ENCODE assay signal across 18 mouse cellular contexts in genomic region chr7:96369947-96370346, GRCm38 (mm10).
"Had no signal": no experiment of that assay in that cellular context is flagged by ENCODE, and none has a peak within 500 bp of the region (broad histone marks: within the 10 kb centered on the region; RNA-seq: fewer than 3 reads in every experiment).

No protein-coding gene starts in this region.

- H3K4me3 ChIP-seq: lung, embryonic 15.5 days; megakaryocyte, embryonic 14.5 days; midbrain, embryonic 13.5 days; midbrain, embryonic 15.5 days; neural tube, embryonic 12.5 days; stomach, embryonic 15.5 days had no signal

- H3K4me1 ChIP-seq: megakaryocyte, embryonic 14.5 days; midbrain, embryonic 15.5 days; stomach, embryonic 15.5 days had no signal

- H3K27me3 ChIP-seq: lung, embryonic 15.5 days; megakaryocyte, embryonic 14.5 days; midbrain, embryonic 13.5 days; midbrain, embryonic 15.5 days; neural tube, embryonic 12.5 days; stomach, embryonic 15.5 days had no signal

- H3K4me2 ChIP-seq: lung, embryonic 15.5 days; midbrain, embryonic 11.5 days; midbrain, embryonic 13.5 days; midbrain, embryonic 15.5 days; neural tube, embryonic 12.5 days; stomach, embryonic 15.5 days had no signal

- H3K27ac ChIP-seq: lung, embryonic 15.5 days; macrophage; midbrain, embryonic 13.5 days; midbrain, embryonic 15.5 days; neural tube, embryonic 12.5 days; stomach, embryonic 15.5 days; stomach, postnatal 0 days had no signal

- H3K36me3 ChIP-seq: lung, embryonic 15.5 days; midbrain, embryonic 13.5 days; midbrain, embryonic 15.5 days; neural tube, embryonic 12.5 days; stomach, embryonic 15.5 days had no signal

- DNase-seq: liver, postnatal 0 days; lung, adult 2 months; lung, postnatal 14 days; lung, postnatal 36 days; right cerebral cortex, postnatal 14 days; thymus, adult 18-20 months; thymus, postnatal 14 days; thymus, postnatal 36 days had no signal

- ATAC-seq: liver, postnatal 0 days; lung, postnatal 0 days; midbrain, embryonic 13.5 days; midbrain, embryonic 15.5 days had no signal

- H3K9me3 ChIP-seq: lung, embryonic 15.5 days; midbrain, embryonic 13.5 days; midbrain, embryonic 15.5 days; neural tube, embryonic 12.5 days; stomach, embryonic 15.5 days had no signal

- H3K9ac ChIP-seq: liver, postnatal 0 days; lung, embryonic 15.5 days; midbrain, embryonic 13.5 days; midbrain, embryonic 15.5 days; neural tube, embryonic 12.5 days; stomach, embryonic 15.5 days had no signal
